Mouse (Mus musculus) left cerebral cortex, postnatal 10 days (tissue): ENCODE measurements around the gene Ankrd44. TPM values are rescaled to one million over a fixed set of nuclear protein-coding genes. Genes with fewer than 3 reads are reported as not detected.

Experiments
- DNase-seq, 2 experiments: peaks; one replicate each; pipeline ENCODE4 v3.0.0; 2021 to 2022; ENCODE audit warnings: low spot score in 2 of 2, mixed read lengths in 1 of 2; ENCODE audit errors: extremely low spot score in 1 of 2
- intact Hi-C: fragments of 180-260 bp; cut with DNase I; formaldehyde crosslinking; loops from one replicate; pipeline ENCODE4 v1.15.1; 2025
- total RNA-seq, 2 experiments: library from RNA; stranded (reverse); gene quantifications; 2 replicates each; pipeline ENCODE4 v1.2.3; 2021

The Ankrd44 gene
- total RNA-seq, 2 experiments from 2014 or later = 35.2 to 37.8 TPM

- intact Hi-C loops = no loop called here
- DNase-seq = no peak
Observed at GRCm38 (mm10) chr1:54702918-54703317, 223.3 kb downstream of the Ankrd44 start.

- DNase-seq = no peak
- intact Hi-C loops = no loop called here
Observed at GRCm38 (mm10) chr1:54695396-54695795, 230.8 kb downstream of the Ankrd44 start.

DNA sequence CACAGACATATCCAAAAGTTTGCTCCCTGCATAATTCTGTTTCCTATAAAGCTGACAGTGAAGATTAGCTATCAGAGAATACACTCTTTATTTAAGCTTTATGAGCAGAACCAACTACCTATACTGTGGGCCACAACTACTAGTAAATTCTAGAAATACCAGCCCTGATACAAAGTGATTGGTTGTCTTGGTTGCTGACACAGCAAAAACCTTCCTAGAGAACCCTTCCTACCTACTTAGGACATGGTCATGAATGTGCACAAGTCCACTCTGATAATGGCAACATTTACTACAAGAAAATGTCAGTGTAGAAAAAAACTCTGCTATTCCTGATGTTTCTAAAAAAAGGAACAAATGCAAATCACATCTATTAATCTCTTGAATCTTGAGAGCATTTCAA is 234.4 kb downstream of the Ankrd44 start:
- no peak for DNase-seq
- intact Hi-C loops = no loop called here

DNA sequence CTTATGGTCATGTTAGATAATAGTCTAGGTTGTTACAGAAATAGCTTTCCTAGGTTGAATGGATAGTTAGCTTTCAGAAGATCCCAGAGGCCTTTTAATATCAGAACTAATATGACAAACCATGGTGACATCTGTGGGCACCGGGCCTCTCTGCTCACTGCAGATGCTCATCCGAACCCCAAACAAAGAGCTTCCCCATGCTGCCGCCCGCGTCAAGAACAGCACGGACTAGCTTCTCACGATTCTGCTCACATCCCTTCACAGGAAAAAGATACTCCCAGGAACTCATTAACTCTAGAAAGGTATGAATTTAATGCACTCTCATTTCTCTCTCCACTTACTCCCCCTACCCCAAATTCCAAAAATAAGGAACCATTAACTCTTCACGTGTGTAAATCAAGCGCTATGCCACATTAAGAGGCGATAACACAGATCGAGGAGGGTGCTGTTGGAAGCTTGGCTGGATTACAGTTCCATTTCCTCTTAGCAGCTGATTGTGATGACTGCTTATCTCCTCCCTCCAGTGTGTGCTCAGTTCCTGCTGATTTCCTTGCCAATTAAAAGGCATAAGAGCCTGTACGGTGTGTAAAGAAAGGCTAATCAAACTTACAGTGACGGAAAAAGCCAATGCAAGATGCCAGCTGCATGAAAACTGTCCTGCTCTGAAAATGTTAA is 235.8 kb downstream of the Ankrd44 start:
- no peak for DNase-seq
- intact Hi-C loops = no loop called here

DNA sequence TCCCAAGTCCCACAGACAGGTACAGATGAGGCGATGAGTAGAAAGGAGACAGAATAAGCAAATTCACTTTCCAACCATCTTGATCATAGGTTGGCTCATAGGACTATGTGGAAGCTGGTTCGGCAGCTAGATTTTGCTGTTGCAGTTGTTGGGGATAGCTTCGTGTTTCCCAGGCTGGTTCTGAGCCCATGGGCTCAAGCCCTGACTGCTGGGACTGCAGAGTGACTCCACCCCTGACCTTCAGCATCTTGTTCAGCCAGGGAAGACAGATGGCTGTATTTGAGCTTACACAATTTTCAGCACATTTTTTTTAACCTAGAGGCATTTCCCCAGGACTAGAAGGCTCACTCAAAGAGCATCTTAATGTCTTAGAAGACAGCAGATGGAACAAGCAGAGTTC is 237.7 kb downstream of the Ankrd44 start:
- no peak for DNase-seq
- intact Hi-C loops = no loop called here

DNA sequence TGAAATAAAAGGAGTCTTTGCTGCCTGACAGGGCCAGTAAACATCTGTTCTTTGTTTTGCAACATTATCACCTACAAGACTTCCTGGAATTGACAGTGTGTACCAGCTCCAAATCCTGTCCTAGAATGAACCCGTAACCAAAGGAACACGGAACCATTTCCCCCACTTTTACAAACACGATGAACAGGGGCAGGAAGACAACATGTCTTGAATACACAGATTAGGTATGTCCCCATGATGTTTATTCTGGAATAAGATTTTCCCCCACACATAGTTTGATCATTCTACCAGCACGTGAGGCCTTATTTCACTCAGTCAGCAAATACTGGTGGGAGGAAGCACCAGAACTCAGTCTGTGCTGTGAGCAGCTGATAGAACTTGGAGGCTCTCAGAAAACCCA is 241.9 kb downstream of the Ankrd44 start:
- DNase-seq = no peak
- intact Hi-C loops = no loop called here

- no peak for DNase-seq
- intact Hi-C loops = no loop called here
Observed at GRCm38 (mm10) chr1:54679556-54679955, 246.6 kb downstream of the Ankrd44 start.

DNA sequence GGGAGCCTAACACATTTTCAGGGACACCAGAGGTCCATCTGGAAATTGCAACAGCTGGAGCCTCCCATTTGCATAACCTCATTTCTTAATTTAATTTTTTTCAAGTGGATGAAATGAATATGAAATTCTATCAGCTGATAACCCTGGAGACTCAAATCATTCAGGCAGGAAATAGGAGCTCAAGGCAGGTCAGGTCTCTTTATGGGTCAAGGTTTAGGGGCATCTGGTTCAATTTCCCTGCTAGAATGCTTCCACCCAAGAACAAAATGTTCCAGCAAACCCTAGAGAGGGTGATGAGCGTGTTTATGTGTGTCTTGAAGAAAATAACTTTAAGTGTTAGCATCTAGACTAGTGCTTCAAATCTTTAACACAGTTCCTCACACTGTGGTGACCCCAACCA is 248.2 kb downstream of the Ankrd44 start:
- DNase-seq = no peak
- intact Hi-C loops = no loop called here

- no peak for DNase-seq
- intact Hi-C loops = no loop called here
Observed at GRCm38 (mm10) chr1:54675478-54675877, 250.7 kb downstream of the Ankrd44 start.

DNA sequence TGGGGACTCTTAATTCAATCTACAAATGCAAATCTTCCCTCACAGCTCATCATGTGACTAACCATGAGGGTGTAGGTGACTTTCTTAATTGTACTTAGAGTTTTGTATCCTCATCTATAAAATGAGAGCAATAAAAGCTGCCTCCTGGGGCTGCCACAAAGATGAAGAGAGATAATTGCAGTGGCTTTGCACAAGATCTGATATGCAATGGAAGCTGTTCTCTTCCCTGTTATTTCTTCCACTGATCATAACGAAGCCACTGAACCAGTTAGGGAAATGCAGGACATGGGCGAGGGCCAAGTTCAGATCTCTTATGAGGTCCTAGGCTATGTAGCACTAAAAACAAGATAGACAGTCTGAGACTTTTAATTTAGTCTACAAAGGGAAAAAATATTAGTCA is 258.2 kb downstream of the Ankrd44 start:
- no peak for DNase-seq
- intact Hi-C loops = loop anchor here (5.0 to 10.0 kb wide), 3 partner anchors 167 to 309 kb away; partner anchors contain the start of gene Ankrd44

DNA sequence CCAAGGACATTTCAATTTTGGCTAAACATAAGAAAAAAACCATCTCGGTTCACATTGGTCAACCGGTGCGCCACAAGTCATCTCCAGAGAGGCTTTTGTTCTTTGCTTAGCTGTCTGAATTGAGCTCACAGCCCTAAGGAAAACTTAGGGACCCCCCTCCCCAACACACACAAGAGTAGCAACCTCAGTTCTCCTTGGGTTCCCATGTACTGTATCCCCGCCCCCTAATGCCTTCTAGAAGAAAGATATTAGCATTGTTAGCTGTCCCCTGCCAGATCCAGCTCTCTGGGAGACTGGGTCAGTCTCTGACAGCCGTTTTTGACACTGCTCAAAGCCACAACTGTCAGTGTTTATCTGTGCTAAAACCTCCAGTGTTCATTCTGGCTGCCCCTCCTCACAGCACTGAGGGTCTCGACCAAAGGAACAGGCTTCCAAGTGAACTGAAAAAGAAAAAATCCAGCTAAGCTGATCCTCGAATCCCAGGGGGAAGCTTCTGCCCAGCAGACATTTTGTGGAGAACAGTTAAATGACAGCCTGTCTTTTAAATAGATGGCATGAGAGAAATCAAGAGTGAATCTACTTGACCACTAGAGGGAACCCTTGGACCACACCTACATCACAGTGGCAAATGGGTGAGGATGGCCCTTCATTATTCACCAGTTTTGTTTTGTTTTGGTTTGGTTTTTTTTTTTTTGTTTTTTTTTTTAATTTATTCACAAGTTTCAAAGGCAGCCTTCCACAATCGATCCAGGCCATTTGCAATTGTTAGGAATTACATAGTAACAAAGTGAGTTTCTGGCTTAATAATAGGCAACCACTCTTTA is 260.4 kb downstream of the Ankrd44 start:
- intact Hi-C loops = loop anchor here (5.0 to 10.0 kb wide), 3 partner anchors 169 to 312 kb away; partner anchors contain the start of gene Ankrd44
- DNase-seq = peak in 1 of 2 experiments; percentile 32

GRCm38 (mm10) chr1:54665095-54665494 is 261.1 kb downstream of the Ankrd44 start:
- intact Hi-C loops = loop anchor here (5.0 to 10.0 kb wide), 3 partner anchors 170 to 312 kb away; partner anchors contain the start of gene Ankrd44
- DNase-seq = no peak

GRCm38 (mm10) chr1:54660674-54661073 is 265.5 kb downstream of the Ankrd44 start:
- no peak for DNase-seq
- intact Hi-C loops = loop anchor here (10.0 kb wide), 1 partner anchor 174 kb away; no protein-coding TSS in a partner anchor

DNA sequence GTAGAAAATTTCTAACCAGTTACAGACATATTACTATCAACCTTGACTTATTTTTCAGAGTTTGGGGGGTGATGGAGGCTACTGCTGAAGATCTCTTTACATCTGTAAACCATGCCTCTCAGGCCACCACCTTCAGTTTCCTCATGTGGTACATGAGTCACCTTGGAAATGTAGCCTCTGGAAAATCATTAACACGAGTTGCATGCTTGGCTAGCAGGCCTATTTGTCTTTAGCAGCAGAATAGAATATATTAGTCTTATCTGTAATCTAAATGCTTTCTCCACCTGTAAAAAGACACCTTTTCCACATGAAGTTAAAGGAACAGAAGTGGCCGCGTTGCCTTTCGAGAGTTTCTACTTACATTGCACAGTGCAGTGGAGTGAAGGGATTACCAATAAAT is 267.6 kb downstream of the Ankrd44 start:
- intact Hi-C loops = loop anchor here (10.0 kb wide), 1 partner anchor 104 kb away; the partner anchor contains the start of gene Pgap1
- DNase-seq = no peak

- intact Hi-C loops = no loop called here
- no peak for DNase-seq
Observed at GRCm38 (mm10) chr1:54648237-54648636, 277.9 kb downstream of the Ankrd44 start.

- intact Hi-C loops = no loop called here
- DNase-seq = no peak
Observed at GRCm38 (mm10) chr1:54647335-54647745, 278.8 kb downstream of the Ankrd44 start.

DNA sequence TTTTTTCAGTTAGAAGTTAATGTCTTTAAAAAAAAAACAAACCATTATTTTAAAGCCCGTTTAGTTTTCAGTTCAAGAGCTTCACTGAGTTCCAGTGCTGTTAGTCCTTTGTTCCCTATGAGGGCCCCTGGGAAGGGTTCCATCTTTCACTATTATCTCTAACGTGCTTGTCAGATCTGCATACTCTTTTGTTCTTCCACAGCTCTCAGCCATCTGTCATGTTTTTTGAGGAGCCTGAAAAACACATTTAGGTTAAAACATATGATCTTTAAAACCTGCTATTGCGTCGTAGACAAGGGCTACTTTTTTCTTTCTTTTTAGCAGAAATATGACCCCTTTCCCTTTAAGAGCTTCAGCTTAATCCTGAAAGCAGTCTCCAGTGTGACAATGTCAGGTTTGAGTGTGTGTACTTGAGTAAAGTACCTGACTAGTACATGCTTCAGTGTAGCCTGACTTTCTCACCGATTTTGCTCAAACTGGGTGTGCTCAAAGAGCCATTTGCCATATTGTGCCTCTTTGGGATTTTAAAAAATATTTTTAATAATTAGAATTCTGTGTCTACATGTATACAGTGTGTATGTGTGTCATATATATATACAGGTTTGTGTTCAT is 285.9 kb downstream of the Ankrd44 start:
- intact Hi-C loops = no loop called here
- DNase-seq = no peak

DNA sequence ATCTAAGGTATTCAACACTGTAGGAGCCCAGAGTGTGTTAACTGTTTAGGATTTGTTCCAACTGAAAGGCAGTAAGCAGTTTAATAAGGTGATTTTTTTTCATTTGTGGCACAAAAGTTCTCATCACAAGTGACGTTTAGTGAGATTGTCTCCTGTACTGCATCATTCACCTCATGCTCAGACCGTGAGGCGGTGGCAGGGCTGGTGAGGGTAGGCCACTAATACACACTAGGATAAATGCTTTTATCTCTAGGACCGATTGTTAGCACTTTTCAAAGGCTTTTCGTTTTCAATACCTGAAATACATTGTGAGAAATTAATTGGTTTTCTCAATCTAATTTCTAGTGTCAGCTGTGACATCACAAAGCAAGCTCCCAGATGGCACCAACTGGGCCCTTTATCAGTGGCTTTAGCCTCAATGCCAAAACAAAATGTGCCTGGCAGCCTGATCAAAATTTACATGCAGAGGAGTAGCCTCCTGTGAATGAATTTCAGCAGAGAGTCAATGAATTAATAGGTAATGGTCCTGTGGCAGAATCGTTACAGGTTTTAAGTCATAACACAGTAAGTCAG is 286.6 kb downstream of the Ankrd44 start:
- intact Hi-C loops = no loop called here

GRCm38 (mm10) chr1:54639076-54639475 is 287.1 kb downstream of the Ankrd44 start:
- intact Hi-C loops = no loop called here

More for the DNA sequence above, 286.6 kb downstream of the Ankrd44 start:
- no peak for DNase-seq

More at GRCm38 (mm10) chr1:54639076-54639475, 287.1 kb downstream of the Ankrd44 start:
- DNase-seq = no peak
